Mouse (Mus musculus) liver, embryonic 16.5 days (tissue): Measurements from ENCODE around the gene A730071L15Rik. TPM values are rescaled to one million over a fixed set of nuclear protein-coding genes. Genes with fewer than 3 reads are reported as not detected.

Experiments
- ATAC-seq: fragments of 200-750 bp; cut with Nextera tagmentation; 2 replicates; pipeline ENCODE4 v1.8.0; 2017; ENCODE audit warnings: low read depth, mild to moderate bottlenecking, moderate number of reproducible peaks, moderate library complexity
- H3K27ac ChIP-seq: fragments of 300-500 bp; sonication (generic); 2 replicates; pipeline ENCODE4 v1.5.1; 2014; ENCODE audit warnings: mild to moderate bottlenecking, low read length
- H3K27me3 ChIP-seq: fragments of 300-500 bp; sonication (generic); 2 replicates; pipeline ENCODE4 v1.6.1; 2014; ENCODE audit warnings: low read depth, low read length, mixed read lengths; ENCODE audit not compliant: control insufficient read depth, insufficient read depth
- H3K36me3 ChIP-seq: fragments of 300-500 bp; sonication (generic); 2 replicates; pipeline ENCODE4 v1.6.1; 2014; ENCODE audit warnings: mild to moderate bottlenecking; ENCODE audit not compliant: control insufficient read depth, insufficient read depth
- H3K4me1 ChIP-seq: fragments of 300-500 bp; sonication (generic); 2 replicates; pipeline ENCODE4 v1.6.1; 2014; ENCODE audit warnings: low read depth, low read length, mixed read lengths; ENCODE audit not compliant: control insufficient read depth
- H3K4me2 ChIP-seq: fragments of 300-500 bp; sonication (generic); 2 replicates; pipeline ENCODE4 v1.6.1; 2014; ENCODE audit warnings: low read depth, low read length, mixed read lengths
- H3K4me3 ChIP-seq: fragments of 300-500 bp; sonication (generic); 2 replicates; pipeline ENCODE4 v1.5.1; 2014; ENCODE audit warnings: low read depth, mild to moderate bottlenecking, low read length
- H3K9ac ChIP-seq: fragments of 300-500 bp; sonication (generic); 2 replicates; pipeline ENCODE4 v1.6.1; 2014; ENCODE audit warnings: low read depth, low read length
- H3K9me3 ChIP-seq: fragments of 300-500 bp; sonication (generic); replicated peaks from 2 replicates; pipeline ENCODE4 v1.6.1; 2016; ENCODE audit warnings: low read length; ENCODE audit not compliant: control insufficient read depth
- WGBS: fragments of 180-500 bp; shearing (Covaris S2); extraction: QIAGEN DNeasy Blood & Tissue Kit; methylation state at CpG from one replicate; pipeline ENCODE4 v1.1.7; 2014; ENCODE audit not compliant: insufficient replicate concordance; 5-methylcytosine and 5-hydroxymethylcytosine counted together
- polyA plus RNA-seq: library from polyadenylated mRNA; unstranded; fragments of >200 nt; fragmentation: Nextera tagmentation; extraction: Ambion mirVana; gene quantifications from 2 replicates; pipeline ENCODE4 v1.2.1, GENCODE M21; 2015

A730071L15Rik gene
- polyA plus RNA-seq: 0.07 and 0.09 TPM in 2 replicates

DNA sequence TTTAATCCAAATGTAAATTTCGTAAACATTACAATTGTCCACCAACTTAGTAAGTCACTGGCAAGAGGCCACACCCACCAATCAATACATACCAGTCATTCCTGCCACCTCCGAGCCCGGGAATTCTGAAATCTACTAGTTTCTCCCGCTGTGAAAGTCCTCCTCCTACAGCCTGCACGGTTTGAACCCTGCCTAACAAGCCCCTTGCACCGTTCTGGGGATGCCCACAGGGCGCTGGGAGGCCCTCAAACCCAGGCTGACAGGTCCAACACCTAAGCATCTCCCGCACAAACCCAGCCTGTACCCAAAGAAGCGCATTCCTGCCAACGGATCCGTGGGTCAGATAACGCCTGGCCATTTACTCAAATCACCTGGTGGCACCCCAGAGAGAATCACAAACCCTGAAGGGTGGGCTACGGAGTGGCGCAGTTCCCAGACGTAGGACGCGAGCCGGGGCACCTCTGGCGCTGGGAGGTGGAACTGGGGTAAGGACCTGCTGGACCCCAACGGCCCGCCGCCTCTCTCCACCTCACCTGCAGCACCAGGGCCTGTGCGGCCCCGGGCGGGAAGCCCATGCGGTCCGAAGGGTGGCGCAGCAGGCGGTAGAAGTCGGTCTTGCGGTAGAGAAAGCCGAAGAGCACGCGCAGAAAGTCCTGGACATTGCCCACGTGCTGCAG is at the start of gene A730071L15Rik:
Gene A730071L15Rik, plus strand, starts transcription at position 620 of the 677 bp plus-strand sequence.
- no peaks in the 10 kb centered on the region for H3K36me3 ChIP-seq
- H3K27ac ChIP-seq: peak within 1 kb of the TSS; percentile 62
- H3K27me3 ChIP-seq: no peaks in the 10 kb centered on the region
- H3K4me1 ChIP-seq: peaks cover 15% of the 10 kb centered on the region
- H3K9me3 ChIP-seq: no peaks in the 10 kb centered on the region
- under 1% methylated on average over 35 of the region's 35 CpGs for WGBS
- H3K4me2 ChIP-seq: peak within 1 kb of the TSS; percentile 93
- peak within 1 kb of the TSS; percentile 99 for H3K4me3 ChIP-seq
- peak within 1 kb of the TSS; percentile 86 for H3K9ac ChIP-seq
- ATAC-seq: peak; percentile 49

DNA sequence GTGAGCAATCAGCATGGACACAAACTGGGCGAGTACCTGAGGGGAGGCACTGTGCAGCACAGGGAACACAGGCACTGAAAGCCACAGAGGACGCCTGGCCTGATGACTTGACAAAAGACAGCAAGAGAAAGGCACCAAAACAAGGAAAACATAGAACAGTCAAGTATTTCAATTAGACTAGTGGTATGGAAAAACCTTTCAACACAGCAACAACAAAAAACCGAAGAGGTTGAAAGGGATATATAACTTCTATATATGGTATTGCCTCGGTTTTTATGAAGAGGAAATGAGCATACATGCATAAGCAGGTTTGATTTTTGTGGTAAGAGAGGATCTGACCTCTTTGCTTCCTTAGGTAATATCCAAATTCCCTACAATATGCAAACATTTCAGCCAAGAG is 47.0 kb upstream of the A730071L15Rik start:
- 53% methylated on average over 4 of the region's 4 CpGs for WGBS
- Histone ChIP-seq H3K27me3 (no peaks in the 10 kb centered on the region), H3K9me3 (no peaks in the 10 kb centered on the region), H3K4me1 (no peaks in the 10 kb centered on the region; the same call in none of the 2 replicates), H3K4me2 (no peak overlapping the region), H3K27ac (no peak overlapping the region), H3K36me3 (peaks cover 11% of the 10 kb centered on the region), H3K4me3 (no peak overlapping the region), H3K9ac (no peak overlapping the region)
- no peak for ATAC-seq

DNA sequence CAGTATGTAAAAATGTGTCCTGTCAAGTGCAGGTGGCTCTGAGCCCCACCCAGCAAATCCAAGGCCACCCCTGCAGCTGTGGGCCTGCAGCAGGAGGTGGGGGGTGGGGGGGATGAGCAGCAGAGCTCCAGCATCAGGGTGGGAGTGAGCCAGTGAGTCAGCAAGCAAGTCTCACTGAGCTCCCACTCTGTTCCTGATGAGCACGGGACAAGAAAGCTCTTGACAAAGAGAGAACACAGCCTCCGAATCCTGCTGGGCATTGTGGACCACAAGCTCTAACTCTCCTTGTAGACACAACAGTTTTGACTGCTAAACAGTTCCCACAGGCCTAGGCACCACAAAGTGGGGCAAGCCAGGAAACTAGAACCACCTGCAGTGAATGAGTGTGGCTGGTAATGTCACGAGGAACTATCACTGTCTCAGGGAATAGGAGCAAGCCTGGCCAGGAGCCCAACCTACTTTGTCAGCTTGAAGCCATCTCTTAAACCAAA is 45.6 kb upstream of the A730071L15Rik start:
- Histone ChIP-seq H3K4me2 (no peak overlapping the region), H3K27me3 (no peaks in the 10 kb centered on the region), H3K4me1 (no peaks in the 10 kb centered on the region; the same call in none of the 2 replicates), H3K36me3 (peaks cover 3% of the 10 kb centered on the region), H3K4me3 (no peak overlapping the region), H3K27ac (no peak overlapping the region), H3K9me3 (no peaks in the 10 kb centered on the region), H3K9ac (no peak overlapping the region)
- no peak for ATAC-seq
- WGBS: 44% methylated on average over 3 of the region's 3 CpGs

DNA sequence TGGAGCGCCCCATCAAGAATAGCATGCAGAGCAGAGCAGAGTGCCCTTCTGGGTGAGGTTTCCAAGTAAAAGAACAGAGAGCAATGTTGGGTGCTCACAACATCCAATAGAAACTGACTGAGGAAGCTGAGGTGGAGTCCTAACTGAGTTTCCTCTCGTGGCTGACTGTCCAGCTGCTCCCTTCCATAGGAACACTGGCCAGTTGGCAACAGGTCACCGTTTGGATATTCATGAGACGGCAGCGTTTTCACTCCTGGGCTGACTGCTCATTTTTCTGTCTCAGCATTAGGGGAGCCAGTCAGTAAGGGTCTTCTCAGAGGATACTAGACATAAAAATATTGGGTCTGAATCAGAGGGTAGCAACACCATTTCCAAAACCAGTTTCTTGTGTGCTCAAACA is 43.2 kb upstream of the A730071L15Rik start:
- no peak for ATAC-seq
- no peaks in the 10 kb centered on the region; the same call in none of the 2 replicates for H3K4me1 ChIP-seq
- no peak overlapping the region for H3K27ac ChIP-seq
- no peak overlapping the region for H3K4me2 ChIP-seq
- H3K9me3 ChIP-seq: no peaks in the 10 kb centered on the region
- no peaks in the 10 kb centered on the region for H3K36me3 ChIP-seq
- no peak overlapping the region for H3K9ac ChIP-seq
- no peaks in the 10 kb centered on the region for H3K27me3 ChIP-seq
- no peak overlapping the region for H3K4me3 ChIP-seq
- WGBS: 79% methylated on average over 5 of the region's 5 CpGs

GRCm38 (mm10) chr11:6157119-6157518 is 42.7 kb upstream of the A730071L15Rik start:
- ATAC-seq: no peak
- H3K27me3 ChIP-seq: no peaks in the 10 kb centered on the region
- H3K27ac ChIP-seq: no peak overlapping the region
- no peak overlapping the region for H3K4me2 ChIP-seq
- no peaks in the 10 kb centered on the region; the same call in none of the 2 replicates for H3K4me1 ChIP-seq
- WGBS: 69% methylated on average over 5 of the region's 5 CpGs
- no peak overlapping the region for H3K9ac ChIP-seq
- no peak overlapping the region for H3K4me3 ChIP-seq
- no peaks in the 10 kb centered on the region for H3K36me3 ChIP-seq
- H3K9me3 ChIP-seq: no peaks in the 10 kb centered on the region

GRCm38 (mm10) chr11:6158515-6158914 is 41.3 kb upstream of the A730071L15Rik start:
- Histone ChIP-seq H3K27ac (no peak overlapping the region), H3K9ac (no peak overlapping the region), H3K9me3 (no peaks in the 10 kb centered on the region), H3K4me1 (no peaks in the 10 kb centered on the region; the same call in none of the 2 replicates), H3K4me2 (no peak overlapping the region), H3K4me3 (no peak overlapping the region), H3K36me3 (no peaks in the 10 kb centered on the region), H3K27me3 (no peaks in the 10 kb centered on the region)
- ATAC-seq: no peak
- WGBS: 65% methylated on average over 1 of the region's 1 CpGs

- H3K4me2 ChIP-seq: no peak overlapping the region
Observed at GRCm38 (mm10) chr11:6159704-6160275, 40.0 kb upstream of the A730071L15Rik start.

DNA sequence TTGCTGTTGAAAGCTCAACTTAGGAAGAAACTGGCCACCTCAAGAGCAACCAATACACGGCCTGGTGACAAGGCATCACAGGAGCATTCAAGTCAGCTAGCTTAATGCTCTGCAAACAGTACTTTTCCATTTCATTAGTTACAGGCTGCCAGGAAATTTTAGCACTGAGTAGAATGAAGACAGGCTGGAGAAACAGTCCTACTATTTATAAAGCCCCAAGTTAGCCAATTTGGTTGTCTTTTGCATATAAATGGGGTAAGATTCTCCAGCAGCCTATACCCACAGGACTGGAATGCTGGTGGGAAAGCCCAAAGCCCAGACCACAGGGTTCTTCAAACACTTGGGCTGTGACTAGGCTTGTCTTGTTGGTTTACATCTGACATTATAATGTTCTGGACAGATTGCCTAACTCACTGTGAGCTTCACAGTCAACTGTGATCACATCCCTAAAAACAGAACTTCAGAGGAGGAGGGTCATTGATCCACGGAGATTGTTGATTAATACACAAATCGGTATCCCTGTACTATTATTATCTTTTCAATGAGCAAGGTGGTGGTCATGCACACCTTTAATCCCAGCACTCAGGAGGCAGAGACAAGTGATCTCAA is 39.1 kb upstream of the A730071L15Rik start:
- H3K4me3 ChIP-seq: no peak overlapping the region
- no peak for ATAC-seq
- no peak overlapping the region for H3K9ac ChIP-seq
- no peaks in the 10 kb centered on the region for H3K36me3 ChIP-seq
- no peaks in the 10 kb centered on the region for H3K9me3 ChIP-seq
- no peaks in the 10 kb centered on the region; the same call in 1 of the 2 replicates for H3K4me1 ChIP-seq
- peak overlapping the region; percentile 0; the same call in 1 of the 2 replicates for H3K27ac ChIP-seq
- no peaks in the 10 kb centered on the region for H3K27me3 ChIP-seq
- H3K4me2 ChIP-seq: no peak overlapping the region
- WGBS: 67% methylated on average over 3 of the region's 3 CpGs

More at GRCm38 (mm10) chr11:6159704-6160275, 40.0 kb upstream of the A730071L15Rik start:
- Histone ChIP-seq H3K27me3 (no peaks in the 10 kb centered on the region), H3K36me3 (no peaks in the 10 kb centered on the region), H3K4me1 (no peaks in the 10 kb centered on the region; the same call in none of the 2 replicates), H3K9ac (no peak overlapping the region), H3K4me3 (no peak overlapping the region), H3K9me3 (no peaks in the 10 kb centered on the region), H3K27ac (peak overlapping the region; percentile 10)
- 55% methylated on average over 4 of the region's 4 CpGs for WGBS
- peak; percentile 86 for ATAC-seq

DNA sequence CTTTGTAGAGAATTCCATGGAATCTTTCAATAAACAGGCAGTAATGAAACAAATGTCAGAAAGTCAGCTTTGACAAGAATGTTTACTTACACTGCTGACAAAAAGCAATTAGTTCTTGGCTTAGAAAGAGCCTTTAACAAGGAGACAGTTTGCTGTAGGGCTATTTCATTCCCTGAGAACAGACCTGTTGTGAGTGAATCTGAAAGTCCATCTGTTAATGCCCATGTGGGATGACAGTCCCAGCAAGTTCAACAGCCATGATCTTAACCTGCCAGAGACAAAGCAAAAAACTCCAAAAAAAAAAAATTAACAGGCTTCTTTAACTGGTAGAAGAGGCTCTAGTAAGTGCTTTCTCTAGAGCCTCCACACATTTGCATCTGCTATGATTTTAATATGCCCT is 38.3 kb upstream of the A730071L15Rik start:
- Histone ChIP-seq H3K4me3 (no peak overlapping the region), H3K27me3 (no peaks in the 10 kb centered on the region), H3K4me2 (no peak overlapping the region), H3K4me1 (no peaks in the 10 kb centered on the region; the same call in 1 of the 2 replicates), H3K27ac (no peak overlapping the region), H3K9ac (no peak overlapping the region), H3K9me3 (no peaks in the 10 kb centered on the region), H3K36me3 (no peaks in the 10 kb centered on the region)
- no peak for ATAC-seq
